Mouse (Mus musculus): ENCODE results near the gene Lrrk2. TPM values are rescaled to one million over a fixed set of nuclear protein-coding genes. Genes with fewer than 3 reads are reported as not detected.

Lrrk2 gene
- total and polyA plus RNA-seq, 2 experiments = 0.29 to 5.6 TPM

DNA sequence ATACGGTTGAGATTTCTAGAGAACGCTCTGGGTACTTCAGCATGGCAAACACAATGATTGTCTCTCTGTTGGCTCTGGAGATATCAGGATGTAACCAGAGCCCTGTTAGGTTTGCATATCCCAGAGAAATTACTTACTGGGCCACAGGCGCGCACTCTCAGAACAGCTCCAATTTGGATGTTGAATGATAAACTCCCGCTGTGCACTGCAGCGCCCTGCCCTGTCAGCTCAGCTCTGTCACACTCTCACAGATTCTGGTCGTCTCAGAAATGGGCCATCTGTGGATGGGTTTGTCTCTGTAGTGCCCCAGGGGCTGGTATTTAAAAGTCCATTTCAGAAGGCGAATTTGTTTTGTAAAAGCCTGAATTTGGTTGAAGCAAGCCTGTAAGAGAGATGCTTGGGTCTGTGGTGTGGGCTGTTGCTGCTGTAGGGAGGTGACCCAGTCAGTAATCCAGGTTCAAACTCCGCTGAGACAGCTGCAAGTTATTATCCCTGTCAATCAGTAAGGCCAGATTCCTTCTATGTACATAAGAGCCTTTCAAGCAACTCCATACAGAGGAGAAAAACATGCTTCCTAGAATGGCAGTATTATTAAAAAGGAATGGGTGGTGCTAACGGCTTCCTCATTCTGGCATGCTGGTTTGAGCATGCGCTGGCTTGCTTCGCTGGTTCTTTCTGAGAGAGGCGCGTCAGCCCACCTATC, 80.6 kb downstream of the Lrrk2 start:
- H3K27me3 ChIP-seq (ENCODE audit: control insufficient read depth, insufficient read depth, low read length) = no peaks in the 10 kb centered on the region
- no peak overlapping the region for H3K27ac ChIP-seq (replicated peaks; ENCODE audit: insufficient read depth, low read depth, low read length)
- H3K79me2 ChIP-seq (ENCODE audit: control insufficient read depth, insufficient read depth, low read length) = no peaks in the 10 kb centered on the region
- TF ChIP-seq CTCF (IDR thresholded peaks at IDR 0.05; ENCODE audit: low read depth, low read length) (no peak), POLR2A (IDR thresholded peaks at IDR 0.05; ENCODE audit: extremely low read depth, insufficient read depth, low read length) (no peak)
- H3K9ac ChIP-seq (ENCODE audit: low read depth, low read length) = no peak overlapping the region
- DNase-seq (ENCODE audit: extremely low read depth, low read depth, low spot score) = no peak
- no peak overlapping the region for H3K4me3 ChIP-seq (ENCODE audit: insufficient read depth, low read depth, low read length)
- no peaks in the 10 kb centered on the region for H3K4me1 ChIP-seq (ENCODE audit: control insufficient read depth, insufficient read depth, low read length)
- no peaks in the 10 kb centered on the region for H3K36me3 ChIP-seq (ENCODE audit: control insufficient read depth, insufficient read depth, low read length)
- 75% methylated on average over 14 of the region's 14 CpGs for WGBS

DNA sequence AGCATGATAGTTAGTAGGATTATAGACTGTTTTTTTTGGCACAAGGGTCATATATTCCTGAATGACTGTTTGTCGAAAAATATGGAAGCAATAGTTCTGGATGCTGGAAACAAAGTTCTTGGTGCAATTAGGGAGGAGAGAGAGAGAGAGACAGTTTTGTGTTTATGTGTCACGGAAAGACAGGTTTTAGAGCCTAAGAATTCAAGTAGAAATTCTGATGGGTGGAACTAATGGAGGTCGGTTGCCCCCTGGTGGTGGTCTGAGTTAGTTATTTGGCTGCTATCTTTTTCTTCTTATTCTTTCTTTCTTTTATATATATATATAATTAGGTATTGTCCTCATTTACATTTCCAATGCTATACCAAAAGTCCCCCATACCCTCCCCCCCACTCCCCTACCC, 81.6 kb downstream of the Lrrk2 start:
- Histone ChIP-seq H3K79me2 (ENCODE audit: control insufficient read depth, insufficient read depth, low read length) (no peaks in the 10 kb centered on the region), H3K27me3 (ENCODE audit: control insufficient read depth, insufficient read depth, low read length) (no peaks in the 10 kb centered on the region), H3K4me3 (ENCODE audit: insufficient read depth, low read depth, low read length) (no peak overlapping the region), H3K27ac (replicated peaks; ENCODE audit: insufficient read depth, low read depth, low read length) (no peak overlapping the region), H3K36me3 (ENCODE audit: control insufficient read depth, insufficient read depth, low read length) (no peaks in the 10 kb centered on the region), H3K9ac (ENCODE audit: low read depth, low read length) (no peak overlapping the region), H3K4me1 (ENCODE audit: control insufficient read depth, insufficient read depth, low read length) (no peaks in the 10 kb centered on the region)
- no peak for TF ChIP-seq POLR2A (IDR thresholded peaks at IDR 0.05; ENCODE audit: extremely low read depth, insufficient read depth, low read length)
- TF ChIP-seq CTCF (IDR thresholded peaks at IDR 0.05; ENCODE audit: low read depth, low read length) = no peak
- WGBS = 21% methylated on average over 3 of the region's 3 CpGs
- DNase-seq (ENCODE audit: extremely low read depth, low read depth, low spot score) = peak; percentile 12

- no peak for DNase-seq (ENCODE audit: extremely low read depth, low read depth, low spot score)
- H3K27me3 ChIP-seq (ENCODE audit: control insufficient read depth, insufficient read depth, low read length) = no peaks in the 10 kb centered on the region
- no peak overlapping the region for H3K9ac ChIP-seq (ENCODE audit: low read depth, low read length)
- no peak overlapping the region for H3K27ac ChIP-seq (replicated peaks; ENCODE audit: insufficient read depth, low read depth, low read length)
- H3K79me2 ChIP-seq (ENCODE audit: control insufficient read depth, insufficient read depth, low read length) = no peaks in the 10 kb centered on the region
- no peak for TF ChIP-seq CTCF (IDR thresholded peaks at IDR 0.05; ENCODE audit: low read depth, low read length)
- TF ChIP-seq POLR2A (IDR thresholded peaks at IDR 0.05; ENCODE audit: extremely low read depth, insufficient read depth, low read length) = no peak
- WGBS = 86% methylated on average over 16 of the region's 16 CpGs
- H3K4me3 ChIP-seq (ENCODE audit: insufficient read depth, low read depth, low read length) = no peak overlapping the region
- H3K36me3 ChIP-seq (ENCODE audit: control insufficient read depth, insufficient read depth, low read length) = no peaks in the 10 kb centered on the region
- no peaks in the 10 kb centered on the region for H3K4me1 ChIP-seq (ENCODE audit: control insufficient read depth, insufficient read depth, low read length)
Measured at GRCm38 (mm10) chr15:91755756-91756155, 82.8 kb downstream of the Lrrk2 start.

DNA sequence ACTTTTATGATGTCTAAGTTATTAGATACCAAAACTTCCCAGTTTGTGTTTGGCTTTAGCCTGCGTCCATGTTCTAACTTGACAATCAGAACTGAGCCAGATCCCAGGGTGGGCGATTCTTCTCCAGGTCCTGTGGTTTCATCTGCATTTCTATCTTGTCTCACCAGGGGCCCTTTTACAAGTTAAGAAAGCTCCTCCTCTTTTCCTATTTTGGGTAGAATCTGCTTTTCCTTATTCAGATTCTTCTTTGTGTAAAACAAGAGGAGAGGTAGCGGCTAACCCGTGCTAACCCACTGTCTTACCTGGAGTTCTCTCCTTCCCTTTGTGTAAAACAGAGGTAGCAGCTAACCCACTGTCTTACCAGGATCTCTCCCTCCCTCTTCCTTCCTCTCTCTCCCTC, 99.1 kb downstream of the Lrrk2 start:
- no peak overlapping the region for H3K9ac ChIP-seq (ENCODE audit: low read depth, low read length)
- DNase-seq (ENCODE audit: extremely low read depth, low read depth, low spot score) = no peak
- no peak overlapping the region for H3K4me3 ChIP-seq (ENCODE audit: insufficient read depth, low read depth, low read length)
- 61% methylated on average over 4 of the region's 4 CpGs for WGBS
- H3K79me2 ChIP-seq (ENCODE audit: control insufficient read depth, insufficient read depth, low read length) = no peaks in the 10 kb centered on the region
- no peaks in the 10 kb centered on the region for H3K36me3 ChIP-seq (ENCODE audit: control insufficient read depth, insufficient read depth, low read length)
- H3K27ac ChIP-seq (replicated peaks; ENCODE audit: insufficient read depth, low read depth, low read length) = no peak overlapping the region
- H3K27me3 ChIP-seq (ENCODE audit: control insufficient read depth, insufficient read depth, low read length) = no peaks in the 10 kb centered on the region
- no peak for TF ChIP-seq POLR2A (IDR thresholded peaks at IDR 0.05; ENCODE audit: extremely low read depth, insufficient read depth, low read length)
- TF ChIP-seq CTCF (IDR thresholded peaks at IDR 0.05; ENCODE audit: low read depth, low read length) = no peak
- no peaks in the 10 kb centered on the region for H3K4me1 ChIP-seq (ENCODE audit: control insufficient read depth, insufficient read depth, low read length)

GRCm38 (mm10) chr15:91779166-91779565, 106.2 kb downstream of the Lrrk2 start:
- H3K9ac ChIP-seq (ENCODE audit: low read depth, low read length) = no peak overlapping the region
- H3K27ac ChIP-seq (replicated peaks; ENCODE audit: insufficient read depth, low read depth, low read length) = no peak overlapping the region
- TF ChIP-seq POLR2A (IDR thresholded peaks at IDR 0.05; ENCODE audit: extremely low read depth, insufficient read depth, low read length) (no peak), CTCF (IDR thresholded peaks at IDR 0.05; ENCODE audit: low read depth, low read length) (no peak)
- no peaks in the 10 kb centered on the region for H3K27me3 ChIP-seq (ENCODE audit: control insufficient read depth, insufficient read depth, low read length)
- H3K36me3 ChIP-seq (ENCODE audit: control insufficient read depth, insufficient read depth, low read length) = no peaks in the 10 kb centered on the region
- WGBS = 87% methylated on average over 9 of the region's 9 CpGs
- no peaks in the 10 kb centered on the region for H3K79me2 ChIP-seq (ENCODE audit: control insufficient read depth, insufficient read depth, low read length)
- no peak for DNase-seq (ENCODE audit: extremely low read depth, low read depth, low spot score)
- no peak overlapping the region for H3K4me3 ChIP-seq (ENCODE audit: insufficient read depth, low read depth, low read length)
- H3K4me1 ChIP-seq (ENCODE audit: control insufficient read depth, insufficient read depth, low read length) = no peaks in the 10 kb centered on the region; the same call in 1 of the 2 replicates

GRCm38 (mm10) chr15:91781172-91781571, 108.2 kb downstream of the Lrrk2 start:
- Histone ChIP-seq H3K79me2 (ENCODE audit: control insufficient read depth, insufficient read depth, low read length) (no peaks in the 10 kb centered on the region), H3K27me3 (ENCODE audit: control insufficient read depth, insufficient read depth, low read length) (no peaks in the 10 kb centered on the region), H3K36me3 (ENCODE audit: control insufficient read depth, insufficient read depth, low read length) (no peaks in the 10 kb centered on the region), H3K4me1 (ENCODE audit: control insufficient read depth, insufficient read depth, low read length) (no peaks in the 10 kb centered on the region; the same call in 1 of the 2 replicates), H3K9ac (ENCODE audit: low read depth, low read length) (no peak overlapping the region), H3K4me3 (ENCODE audit: insufficient read depth, low read depth, low read length) (no peak overlapping the region), H3K27ac (replicated peaks; ENCODE audit: insufficient read depth, low read depth, low read length) (no peak overlapping the region)
- TF ChIP-seq POLR2A (IDR thresholded peaks at IDR 0.05; ENCODE audit: extremely low read depth, insufficient read depth, low read length) (no peak), CTCF (IDR thresholded peaks at IDR 0.05; ENCODE audit: low read depth, low read length) (peak; percentile 67)
- 32% methylated on average over 6 of the region's 6 CpGs for WGBS
- DNase-seq (ENCODE audit: extremely low read depth, low read depth, low spot score) = peak; percentile 26

Data from liver, adult 2 months (tissue).